Mouse (Mus musculus) gastrocnemius, postnatal 14 days (tissue): ENCODE results near the gene Rps6ka5. TPM values are rescaled to one million over a fixed set of nuclear protein-coding genes. Genes with fewer than 3 reads are reported as not detected.
A peak's percentile ranks its signal among the peaks of the same experiment; 100 is the strongest.

ENCODE experiments used
- DNase-seq: peaks from one replicate; pipeline ENCODE4 v3.0.0; 2021; ENCODE audit warnings: mixed read lengths
- intact Hi-C: fragments of 180-260 bp; cut with DNase I; formaldehyde crosslinking; loops from one replicate; pipeline ENCODE4 v1.15.1; 2025; ENCODE audit warnings: low total_unique reads
- total RNA-seq, 2 experiments: library from RNA; stranded (reverse); gene quantifications; 2 replicates each; pipeline ENCODE4 v1.2.3; 2021

Rps6ka5 gene
- total RNA-seq, 2 experiments from 2014 or later, result 7.3 to 13.6 TPM

DNA sequence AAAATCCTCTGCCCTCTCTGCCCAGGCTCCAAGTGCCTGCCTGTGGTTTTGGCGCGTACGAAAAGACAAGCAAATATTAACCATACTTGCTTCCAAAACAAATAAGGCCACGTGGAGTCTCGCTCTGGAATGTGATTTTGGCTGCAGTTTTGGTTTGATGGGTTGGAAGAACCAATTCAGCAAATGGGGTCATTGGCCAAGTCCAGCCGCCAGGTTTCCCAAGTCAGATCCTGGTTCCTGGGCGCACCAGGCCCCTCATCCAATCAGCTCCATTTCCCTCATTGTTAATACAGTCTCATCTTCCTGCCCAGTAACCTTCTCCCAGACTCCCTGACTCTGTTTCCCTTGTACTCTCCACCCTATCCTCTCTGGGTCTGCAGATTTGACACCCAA lies 207.1 kb downstream of the Rps6ka5 start:
- intact Hi-C loops, result no loop called here
- DNase-seq, result no peak

GRCm38 (mm10) chr12:100517371-100517770 lies 209.4 kb downstream of the Rps6ka5 start:
- DNase-seq, result no peak
- intact Hi-C loops, result no loop called here

DNA sequence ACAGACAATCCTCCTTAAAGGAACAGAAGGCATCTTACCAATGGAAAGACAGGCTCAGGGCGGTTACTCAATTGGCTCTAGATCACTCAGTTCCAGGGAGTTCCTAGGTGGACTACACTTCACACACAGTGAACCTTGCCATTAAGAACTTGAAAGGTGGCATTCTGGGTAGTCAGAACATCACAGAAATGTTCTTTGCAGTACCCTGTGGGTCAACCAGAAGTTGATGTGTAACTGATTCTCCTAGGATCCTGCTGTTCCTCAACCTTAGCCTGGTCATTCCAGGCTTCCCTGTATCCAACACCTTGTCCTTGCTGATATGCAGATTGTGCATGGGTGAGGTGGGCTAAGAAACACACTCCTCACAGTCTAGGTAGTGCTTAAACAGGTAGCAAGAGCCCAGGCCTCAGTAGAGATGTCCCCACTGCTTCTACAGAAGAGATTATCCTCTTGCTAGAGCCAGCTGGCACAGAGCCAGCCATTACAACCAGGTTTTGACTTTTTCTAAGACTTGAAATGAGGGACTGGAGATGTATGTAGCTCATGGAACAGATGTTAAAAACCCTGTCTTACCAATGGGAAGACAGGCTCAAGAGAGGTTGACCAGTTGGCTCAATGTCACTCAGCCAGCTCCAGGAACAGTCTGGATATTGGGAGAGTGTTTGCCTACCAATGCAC lies 210.5 kb downstream of the Rps6ka5 start:
- no peak for DNase-seq
- intact Hi-C loops, result no loop called here

GRCm38 (mm10) chr12:100515493-100515892 lies 211.3 kb downstream of the Rps6ka5 start:
- intact Hi-C loops, result no loop called here

GRCm38 (mm10) chr12:100514611-100515010 lies 212.2 kb downstream of the Rps6ka5 start:
- intact Hi-C loops, result no loop called here
- no peak for DNase-seq

More at GRCm38 (mm10) chr12:100515493-100515892, 211.3 kb downstream of the Rps6ka5 start:
- no peak for DNase-seq

DNA sequence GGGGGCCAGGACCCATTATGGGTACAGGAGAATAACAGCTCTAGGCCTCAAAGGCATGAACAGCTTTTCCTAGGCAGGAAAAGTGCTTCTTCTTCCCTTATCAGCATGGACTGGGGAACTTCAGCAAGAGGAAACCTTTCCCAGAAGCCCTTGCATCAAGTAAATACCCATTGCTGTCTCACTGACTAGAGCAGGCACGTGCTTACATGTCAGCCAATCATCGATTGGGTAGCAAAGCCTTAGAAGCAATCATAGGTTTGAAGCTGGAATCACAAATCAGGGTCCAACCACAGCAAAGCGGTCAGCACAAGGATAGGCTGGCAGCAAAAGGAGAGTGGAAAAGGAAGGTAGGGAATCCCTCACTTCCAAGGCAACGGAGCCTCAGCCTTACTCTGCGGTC lies 213.7 kb downstream of the Rps6ka5 start:
- DNase-seq, result no peak
- intact Hi-C loops, result no loop called here

GRCm38 (mm10) chr12:100512641-100513040 lies 214.1 kb downstream of the Rps6ka5 start:
- intact Hi-C loops, result no loop called here

GRCm38 (mm10) chr12:100509615-100510282 lies 217.0 kb downstream of the Rps6ka5 start:
- intact Hi-C loops, result no loop called here
- no peak for DNase-seq

More at GRCm38 (mm10) chr12:100512641-100513040, 214.1 kb downstream of the Rps6ka5 start:
- peak; percentile 61 for DNase-seq

DNA sequence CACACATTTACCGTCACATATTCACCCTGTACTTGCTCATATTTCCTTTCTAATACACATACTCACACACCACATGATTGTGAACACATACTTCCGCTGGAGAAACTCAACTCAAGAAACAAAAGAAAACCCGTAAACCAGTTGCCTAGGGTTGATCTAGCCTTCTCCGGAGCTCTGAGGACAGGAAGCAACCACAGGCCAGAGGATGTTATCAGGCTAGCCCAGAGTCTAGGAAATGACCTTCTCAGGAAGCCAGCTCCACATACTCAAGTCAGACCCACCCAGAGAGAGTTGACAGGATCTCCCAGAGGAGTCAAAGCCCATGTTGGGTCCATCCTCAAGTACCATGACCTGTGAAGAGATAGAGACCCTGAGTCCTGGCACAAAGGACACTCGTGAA lies 218.1 kb downstream of the Rps6ka5 start:
- intact Hi-C loops, result no loop called here
- no peak for DNase-seq

DNA sequence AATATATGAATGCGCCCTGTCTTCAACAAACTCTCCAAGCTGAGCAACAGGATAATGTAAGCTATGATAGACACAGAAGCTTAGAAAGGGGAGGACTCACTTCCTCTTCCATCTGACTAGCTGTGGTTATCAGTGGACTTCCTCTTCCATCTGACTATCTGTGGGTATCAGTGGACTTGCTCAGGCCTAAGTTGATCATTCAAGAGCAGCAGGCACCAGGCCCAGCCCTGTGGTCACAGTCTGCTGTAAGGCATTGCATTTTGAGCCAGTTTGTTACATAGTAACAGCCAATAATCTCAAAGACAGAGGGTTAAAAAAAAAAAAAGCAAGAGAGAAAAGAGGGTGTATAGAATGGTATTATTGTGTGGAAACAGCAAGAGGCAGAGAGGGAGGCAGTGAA lies 221.3 kb downstream of the Rps6ka5 start:
- no peak for DNase-seq
- intact Hi-C loops, result no loop called here

DNA sequence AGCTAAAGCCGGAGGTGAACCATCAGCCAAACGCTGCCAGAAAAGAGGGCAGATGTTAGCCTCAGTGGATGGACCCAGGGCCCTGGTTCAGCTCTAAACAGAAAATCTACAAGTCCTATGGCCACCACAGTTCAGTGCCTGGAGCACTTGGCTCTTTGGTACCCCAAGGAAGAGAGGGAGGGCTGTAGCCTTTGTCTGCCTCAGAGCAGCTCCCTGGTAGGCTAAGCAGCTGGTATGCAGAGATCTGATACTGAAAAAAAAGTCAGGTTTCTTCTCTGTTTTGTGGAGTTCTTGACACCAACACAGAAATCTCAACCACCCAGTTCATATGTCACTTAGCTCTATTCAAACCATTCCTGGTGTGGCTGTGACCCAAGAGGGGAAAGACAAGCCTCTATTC lies 222.2 kb downstream of the Rps6ka5 start:
- DNase-seq, result no peak
- intact Hi-C loops, result no loop called here

GRCm38 (mm10) chr12:100503659-100504058 lies 223.1 kb downstream of the Rps6ka5 start:
- no peak for DNase-seq
- intact Hi-C loops, result no loop called here

DNA sequence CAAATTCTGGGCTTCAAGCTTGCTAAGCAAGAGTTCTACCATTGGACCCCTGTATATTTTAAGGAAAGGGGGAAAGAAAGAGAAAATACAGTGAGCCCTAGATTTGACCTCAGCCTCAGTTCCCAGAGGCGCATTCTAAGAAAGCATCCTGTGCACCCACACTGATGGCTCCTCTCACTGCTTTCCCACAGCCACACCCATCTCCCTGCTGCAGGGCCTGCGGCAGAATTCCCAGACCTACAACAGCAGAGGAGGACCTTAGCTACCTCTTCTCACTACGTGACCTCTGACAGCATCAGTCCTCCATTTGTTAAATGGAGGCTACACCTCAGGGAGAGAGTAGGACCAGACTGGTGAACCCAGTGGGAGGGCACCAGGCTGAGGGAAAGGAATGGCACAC lies 224.2 kb downstream of the Rps6ka5 start:
- no peak for DNase-seq
- intact Hi-C loops, result no loop called here

GRCm38 (mm10) chr12:100501261-100501660 lies 225.5 kb downstream of the Rps6ka5 start:
- DNase-seq, result no peak
- intact Hi-C loops, result no loop called here

DNA sequence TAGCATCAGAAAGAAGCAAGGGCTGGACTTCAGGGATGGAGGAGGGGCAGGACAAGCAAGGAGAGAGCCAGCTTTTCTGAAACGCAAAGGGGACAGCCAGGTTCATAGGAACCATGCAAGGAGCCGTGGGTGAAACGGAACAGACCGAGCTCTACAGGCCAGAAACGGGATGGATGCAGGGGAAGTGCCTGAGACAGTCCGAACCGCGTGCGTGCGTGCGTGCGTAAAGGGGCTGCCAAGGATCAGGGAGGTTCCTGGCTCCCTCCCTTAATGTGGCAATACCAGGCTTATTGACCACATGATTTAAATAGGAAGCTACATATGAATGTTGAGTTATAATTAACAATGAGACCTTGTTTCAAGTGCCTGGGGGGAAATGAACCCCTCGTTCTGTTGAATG lies 227.3 kb downstream of the Rps6ka5 start:
- intact Hi-C loops, result no loop called here
- no peak for DNase-seq

Other genes with a start within 250 kb of the Rps6ka5 start
- 10 to 100 TPM; 81.8 to 94.3 TPM for gene Ttc7b, start 206.2 kb downstream of the Rps6ka5 start, total RNA-seq
- 1 to 10 TPM; 5.9 to 6.5 TPM for gene Dglucy, start 52.1 kb upstream of the Rps6ka5 start, total RNA-seq
- under 1 TPM in 1 of 2 experiments, not detected in 1; 0.18 TPM for gene Gpr68, start 181.2 kb upstream of the Rps6ka5 start, total RNA-seq